Mouse (Mus musculus): ENCODE measurements at regions not wholly inside any gene's neighbourhood (a gene's known extent, or its start where the extent isn't known, plus 50 kb on each side); places are given as distances from the start of the nearest gene placed in this dataset.

DNA sequence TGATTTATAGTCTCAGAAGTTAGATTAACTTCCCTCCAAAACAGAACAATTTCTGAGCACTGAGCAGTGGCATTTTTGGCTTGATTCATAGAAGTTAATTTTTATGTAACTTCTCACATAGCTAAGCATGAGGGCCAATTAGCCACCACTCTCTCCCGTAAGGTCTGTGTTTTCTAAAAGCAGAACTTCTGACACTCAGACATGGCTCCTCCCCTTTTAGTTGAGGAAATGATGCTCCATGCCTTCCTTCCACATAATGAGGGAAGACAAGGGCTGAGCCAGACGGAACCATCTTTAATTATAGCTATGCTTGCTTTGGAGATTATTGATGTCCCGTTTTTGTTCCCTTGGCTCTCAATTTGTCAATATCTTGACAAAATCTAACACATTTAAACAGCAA, 429.3 kb downstream of the Psat1 start:
- ATAC-seq (replicated peaks; ENCODE audit: insufficient number of reproducible peaks, insufficient read depth, low FRiP score, low read depth): no peak
- Histone ChIP-seq H3K4me2 (no peak overlapping the region), H3K36me3 (no peaks in the 10 kb centered on the region), H3K4me3 (no peak overlapping the region), H3K27ac (no peak overlapping the region), H3K27me3 (no peaks in the 10 kb centered on the region), H3K4me1 (replicated peaks) (0 out of 2 replicates have a peak, but pooled peaks cover 6% of the 10 kb centered on the region), H3K9me3 (replicated peaks) (no peaks in the 10 kb centered on the region), H3K9ac (no peak overlapping the region)
- 70% methylated on average over 3 of the region's 3 CpGs for WGBS

- Histone ChIP-seq H3K4me1 (replicated peaks) (0 out of 2 replicates have a peak, but pooled peaks cover 6% of the 10 kb centered on the region), H3K36me3 (no peaks in the 10 kb centered on the region), H3K27me3 (no peaks in the 10 kb centered on the region), H3K9me3 (replicated peaks) (no peaks in the 10 kb centered on the region), H3K4me3 (peak overlapping the region; percentile 13), H3K27ac (no peak overlapping the region), H3K4me2 (peak overlapping the region; percentile 49), H3K9ac (no peak overlapping the region)
- WGBS: 17% methylated on average over 17 of the region's 17 CpGs
- ATAC-seq (replicated peaks; ENCODE audit: insufficient number of reproducible peaks, insufficient read depth, low FRiP score, low read depth): no peak
Observed at GRCm38 (mm10) chr19:15516566-15517305, 430.4 kb downstream of the Psat1 start.

- no peaks in the 10 kb centered on the region for H3K27me3 ChIP-seq
- 0 out of 2 replicates have a peak, but pooled peaks cover 6% of the 10 kb centered on the region for H3K4me1 ChIP-seq (replicated peaks)
- ATAC-seq (replicated peaks; ENCODE audit: insufficient number of reproducible peaks, insufficient read depth, low FRiP score, low read depth): no peak
- no peak overlapping the region for H3K4me3 ChIP-seq
- H3K27ac ChIP-seq: no peak overlapping the region
- no peak overlapping the region for H3K9ac ChIP-seq
- no peaks in the 10 kb centered on the region for H3K9me3 ChIP-seq (replicated peaks)
- no peaks in the 10 kb centered on the region for H3K36me3 ChIP-seq
- 72% methylated on average over 4 of the region's 4 CpGs for WGBS
- no peak overlapping the region for H3K4me2 ChIP-seq
Observed at GRCm38 (mm10) chr19:15513197-15513596, 433.9 kb downstream of the Psat1 start.

DNA sequence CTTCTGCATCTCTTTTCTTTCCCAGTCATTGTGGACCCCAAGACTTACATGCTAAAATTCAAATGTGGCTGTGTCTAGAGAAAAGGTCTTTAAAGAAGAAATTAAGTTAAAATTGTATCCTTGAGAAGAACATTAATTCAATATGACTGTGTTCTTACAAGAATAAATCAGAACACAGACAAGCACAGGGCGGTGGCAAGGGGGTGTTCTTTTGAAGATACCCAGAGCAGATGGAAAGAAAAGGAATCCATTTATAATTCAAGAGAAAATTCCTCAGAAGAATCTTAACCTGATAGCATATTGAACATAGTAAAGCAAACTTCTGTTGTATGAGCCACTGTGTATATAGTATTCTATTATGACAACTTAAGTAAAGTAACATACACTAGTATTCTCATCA, 436.7 kb downstream of the Psat1 start:
- Histone ChIP-seq H3K4me1 (replicated peaks) (no peaks in the 10 kb centered on the region), H3K9me3 (replicated peaks) (no peaks in the 10 kb centered on the region), H3K27ac (no peak overlapping the region), H3K27me3 (no peaks in the 10 kb centered on the region), H3K9ac (no peak overlapping the region), H3K36me3 (no peaks in the 10 kb centered on the region), H3K4me2 (no peak overlapping the region), H3K4me3 (no peak overlapping the region)
- WGBS: 63% methylated on average over 1 of the region's 1 CpGs
- ATAC-seq (replicated peaks; ENCODE audit: insufficient number of reproducible peaks, insufficient read depth, low FRiP score, low read depth): no peak

DNA sequence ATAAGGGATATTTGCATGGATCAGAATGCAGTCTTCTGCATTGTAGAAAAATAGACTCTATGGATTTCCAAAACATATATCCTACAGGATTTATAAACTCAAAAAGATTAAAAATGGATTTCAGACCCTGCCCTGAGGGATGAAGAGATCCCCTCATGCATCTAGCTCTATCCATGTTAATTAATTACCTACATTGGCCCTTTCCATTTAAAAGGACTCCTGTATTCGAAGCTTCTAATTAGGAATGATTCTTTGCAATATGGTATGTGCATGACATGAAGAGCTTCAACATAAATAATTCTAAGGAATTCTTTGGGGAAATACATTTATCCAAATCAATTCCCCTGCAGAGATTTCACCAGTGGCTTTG, 444.2 kb downstream of the Psat1 start:
- no peaks in the 10 kb centered on the region for H3K27me3 ChIP-seq

GRCm38 (mm10) chr19:15502315-15502984, 444.7 kb downstream of the Psat1 start:
- no peak overlapping the region for H3K4me3 ChIP-seq
- no peaks in the 10 kb centered on the region for H3K9me3 ChIP-seq (replicated peaks)
- WGBS: 75% methylated on average over 9 of the region's 9 CpGs
- H3K9ac ChIP-seq: no peak overlapping the region
- no peaks in the 10 kb centered on the region for H3K4me1 ChIP-seq (replicated peaks)
- no peak for ATAC-seq (replicated peaks; ENCODE audit: insufficient number of reproducible peaks, insufficient read depth, low FRiP score, low read depth)
- H3K36me3 ChIP-seq: no peaks in the 10 kb centered on the region
- no peaks in the 10 kb centered on the region for H3K27me3 ChIP-seq
- no peak overlapping the region for H3K27ac ChIP-seq
- H3K4me2 ChIP-seq: no peak overlapping the region

More for the DNA sequence above, 444.2 kb downstream of the Psat1 start:
- Histone ChIP-seq H3K4me2 (no peak overlapping the region), H3K9me3 (replicated peaks) (no peaks in the 10 kb centered on the region), H3K9ac (no peak overlapping the region), H3K36me3 (no peaks in the 10 kb centered on the region), H3K27ac (no peak overlapping the region), H3K4me3 (no peak overlapping the region), H3K4me1 (replicated peaks) (no peaks in the 10 kb centered on the region)
- 84% methylated on average over 1 of the region's 1 CpGs for WGBS
- no peak for ATAC-seq (replicated peaks; ENCODE audit: insufficient number of reproducible peaks, insufficient read depth, low FRiP score, low read depth)

DNA sequence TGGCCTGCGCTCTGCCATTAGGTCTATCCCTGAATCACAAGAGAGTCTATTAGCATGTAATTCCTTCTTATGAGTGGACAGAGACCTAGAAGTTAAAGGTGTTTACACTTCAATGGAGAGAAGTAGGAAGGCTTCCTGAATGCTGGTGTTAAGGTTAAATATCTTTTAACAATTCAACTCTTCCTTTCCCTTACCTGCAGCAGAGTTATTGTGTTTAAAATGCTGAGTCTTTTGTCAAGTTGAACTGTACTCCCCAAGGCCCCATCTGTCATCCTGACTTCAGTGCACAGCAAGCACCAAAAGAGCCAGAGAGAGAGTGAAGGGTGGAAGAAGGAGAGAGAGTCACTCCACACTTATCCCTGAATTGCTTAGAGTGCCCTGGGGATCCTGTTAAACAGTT, 451.6 kb downstream of the Psat1 start:
- no peaks in the 10 kb centered on the region for H3K27me3 ChIP-seq
- H3K27ac ChIP-seq: no peak overlapping the region
- no peak overlapping the region for H3K9ac ChIP-seq
- ATAC-seq (replicated peaks; ENCODE audit: insufficient number of reproducible peaks, insufficient read depth, low FRiP score, low read depth): no peak
- H3K4me2 ChIP-seq: no peak overlapping the region
- no peaks in the 10 kb centered on the region for H3K4me1 ChIP-seq (replicated peaks)
- H3K4me3 ChIP-seq: no peak overlapping the region
- 69% methylated on average over 1 of the region's 1 CpGs for WGBS
- H3K9me3 ChIP-seq (replicated peaks): no peaks in the 10 kb centered on the region
- no peaks in the 10 kb centered on the region for H3K36me3 ChIP-seq

GRCm38 (mm10) chr19:15487576-15487975, 459.6 kb downstream of the Psat1 start:
- H3K27me3 ChIP-seq: no peaks in the 10 kb centered on the region
- H3K4me3 ChIP-seq: no peak overlapping the region
- H3K9ac ChIP-seq: no peak overlapping the region
- no peaks in the 10 kb centered on the region for H3K9me3 ChIP-seq (replicated peaks)
- H3K4me2 ChIP-seq: no peak overlapping the region
- WGBS: 73% methylated on average over 5 of the region's 5 CpGs
- H3K27ac ChIP-seq: no peak overlapping the region
- H3K36me3 ChIP-seq: no peaks in the 10 kb centered on the region
- no peak for ATAC-seq (replicated peaks; ENCODE audit: insufficient number of reproducible peaks, insufficient read depth, low FRiP score, low read depth)
- H3K4me1 ChIP-seq (replicated peaks): no peaks in the 10 kb centered on the region

DNA sequence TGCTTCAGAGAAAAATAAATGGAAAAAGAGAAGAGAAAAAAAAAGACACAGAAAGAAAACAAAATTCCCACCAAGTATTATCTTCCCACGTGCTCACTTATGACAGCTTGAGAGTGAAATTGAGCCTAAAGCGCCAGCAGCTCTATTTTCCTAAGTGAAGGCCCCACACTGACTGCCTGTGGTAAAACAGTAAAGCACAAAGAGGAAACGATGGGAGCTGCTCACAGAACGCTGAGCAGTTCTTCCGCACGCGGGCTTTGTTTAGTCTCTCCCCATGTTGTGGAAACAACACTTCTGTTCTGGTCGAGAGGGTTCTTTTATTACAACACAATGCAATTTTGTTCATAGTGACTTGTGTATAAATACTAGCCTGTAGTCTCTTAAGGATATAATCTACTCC, 465.5 kb downstream of the Psat1 start:
- Histone ChIP-seq H3K27me3 (no peaks in the 10 kb centered on the region), H3K36me3 (no peaks in the 10 kb centered on the region), H3K4me1 (replicated peaks) (no peaks in the 10 kb centered on the region), H3K27ac (no peak overlapping the region), H3K9ac (no peak overlapping the region), H3K9me3 (replicated peaks) (no peaks in the 10 kb centered on the region), H3K4me3 (no peak overlapping the region), H3K4me2 (no peak overlapping the region)
- 55% methylated on average over 8 of the region's 8 CpGs for WGBS
- ATAC-seq (replicated peaks; ENCODE audit: insufficient number of reproducible peaks, insufficient read depth, low FRiP score, low read depth): no peak

GRCm38 (mm10) chr19:15469541-15469940, 477.6 kb downstream of the Psat1 start:
- no peak for ATAC-seq (replicated peaks; ENCODE audit: insufficient number of reproducible peaks, insufficient read depth, low FRiP score, low read depth)
- no peak overlapping the region for H3K4me3 ChIP-seq
- no peaks in the 10 kb centered on the region for H3K4me1 ChIP-seq (replicated peaks)
- no peaks in the 10 kb centered on the region for H3K9me3 ChIP-seq (replicated peaks)
- WGBS: 81% methylated on average over 10 of the region's 10 CpGs
- no peaks in the 10 kb centered on the region for H3K36me3 ChIP-seq
- H3K27me3 ChIP-seq: no peaks in the 10 kb centered on the region
- no peak overlapping the region for H3K4me2 ChIP-seq
- no peak overlapping the region for H3K27ac ChIP-seq
- H3K9ac ChIP-seq: no peak overlapping the region

- Histone ChIP-seq H3K4me1 (replicated peaks) (no peaks in the 10 kb centered on the region), H3K9ac (no peak overlapping the region), H3K27ac (no peak overlapping the region), H3K9me3 (replicated peaks) (no peaks in the 10 kb centered on the region), H3K27me3 (no peaks in the 10 kb centered on the region), H3K4me2 (no peak overlapping the region), H3K36me3 (no peaks in the 10 kb centered on the region), H3K4me3 (no peak overlapping the region)
- WGBS: 72% methylated on average over 8 of the region's 8 CpGs
- ATAC-seq (replicated peaks; ENCODE audit: insufficient number of reproducible peaks, insufficient read depth, low FRiP score, low read depth): no peak
Observed at GRCm38 (mm10) chr19:15466713-15467112, 480.4 kb downstream of the Psat1 start.
